Mouse (Mus musculus) c-Kit-positive CD71-positive TER-119-positive erythroid progenitor cells, embryonic 14.5 days (primary cell): ENCODE data around the gene Nfu1.
"Not testable (repeated sequence)": the region's sequence is repeated elsewhere in the genome, so short reads cannot be mapped to it uniquely, and the experiment has no call there.

Source experiments
- DNase-seq: peaks from one replicate; pipeline ENCODE4 v3.0.0-alpha.2; 2013; ENCODE audit warnings: low spot score

Nfu1 gene

GRCm38 (mm10) chr6:87026980-87027379, 17.9 kb downstream of the Nfu1 start:
- DNase-seq: no peak

GRCm38 (mm10) chr6:87028881-87029280, 19.8 kb downstream of the Nfu1 start:
- no peak for DNase-seq

- DNase-seq: not testable (repeated sequence)
Measured at GRCm38 (mm10) chr6:87031310-87031709, 22.3 kb downstream of the Nfu1 start.

GRCm38 (mm10) chr6:87032401-87032800, 23.4 kb downstream of the Nfu1 start:
- DNase-seq: no peak

- no peak for DNase-seq
Measured at GRCm38 (mm10) chr6:87034395-87034794, 25.4 kb downstream of the Nfu1 start.

GRCm38 (mm10) chr6:87037826-87038620, 29.0 kb downstream of the Nfu1 start:
- no peak for DNase-seq

- no peak for DNase-seq
Measured at GRCm38 (mm10) chr6:87039161-87039560, 30.1 kb downstream of the Nfu1 start.

- no peak for DNase-seq
Measured at GRCm38 (mm10) chr6:87040971-87041370, 31.9 kb downstream of the Nfu1 start.

GRCm38 (mm10) chr6:87041431-87041830, 32.4 kb downstream of the Nfu1 start:
- no peak for DNase-seq

GRCm38 (mm10) chr6:87042004-87042336, 32.9 kb downstream of the Nfu1 start:
- DNase-seq: no peak

GRCm38 (mm10) chr6:87042337-87043130, 33.5 kb downstream of the Nfu1 start, which contains the start of gene Gfpt1:
Gfpt1 (plus strand) TSS chr6:87042846.
- DNase-seq: peak; percentile 89

GRCm38 (mm10) chr6:87043131-87043516, 34.1 kb downstream of the Nfu1 start:
- no peak for DNase-seq

GRCm38 (mm10) chr6:87044895-87045294, 35.9 kb downstream of the Nfu1 start:
- no peak for DNase-seq

- DNase-seq: no peak
Measured at GRCm38 (mm10) chr6:87045507-87045906, 36.5 kb downstream of the Nfu1 start.

GRCm38 (mm10) chr6:87048712-87049111, 39.7 kb downstream of the Nfu1 start:
- not testable (repeated sequence) for DNase-seq

- no peak for DNase-seq
Measured at GRCm38 (mm10) chr6:87051886-87052425, 42.9 kb downstream of the Nfu1 start.

GRCm38 (mm10) chr6:87054193-87054592, 45.2 kb downstream of the Nfu1 start:
- no peak for DNase-seq

GRCm38 (mm10) chr6:87059754-87060153, 50.7 kb downstream of the Nfu1 start:
- no peak for DNase-seq

- DNase-seq: no peak
Measured at GRCm38 (mm10) chr6:87063586-87063985, 54.5 kb downstream of the Nfu1 start.

- DNase-seq: no peak
Measured at GRCm38 (mm10) chr6:87068209-87068608, 59.2 kb downstream of the Nfu1 start.

- no peak for DNase-seq
Measured at GRCm38 (mm10) chr6:87069195-87069900, 60.3 kb downstream of the Nfu1 start.

GRCm38 (mm10) chr6:87070641-87071040, 61.6 kb downstream of the Nfu1 start:
- no peak for DNase-seq
